Mouse (Mus musculus) ovary, postnatal 36 days (tissue): Measurements from ENCODE around the gene Ly6g6e.
"Not testable (repeated sequence)": the region's sequence is repeated elsewhere in the genome, so short reads cannot be mapped to it uniquely, and the experiment has no call there.

Experiments
- DNase-seq: peaks from one replicate; pipeline ENCODE4 v3.0.0; 2022; ENCODE audit warnings: low spot score, mixed read lengths

Ly6g6e gene

DNA sequence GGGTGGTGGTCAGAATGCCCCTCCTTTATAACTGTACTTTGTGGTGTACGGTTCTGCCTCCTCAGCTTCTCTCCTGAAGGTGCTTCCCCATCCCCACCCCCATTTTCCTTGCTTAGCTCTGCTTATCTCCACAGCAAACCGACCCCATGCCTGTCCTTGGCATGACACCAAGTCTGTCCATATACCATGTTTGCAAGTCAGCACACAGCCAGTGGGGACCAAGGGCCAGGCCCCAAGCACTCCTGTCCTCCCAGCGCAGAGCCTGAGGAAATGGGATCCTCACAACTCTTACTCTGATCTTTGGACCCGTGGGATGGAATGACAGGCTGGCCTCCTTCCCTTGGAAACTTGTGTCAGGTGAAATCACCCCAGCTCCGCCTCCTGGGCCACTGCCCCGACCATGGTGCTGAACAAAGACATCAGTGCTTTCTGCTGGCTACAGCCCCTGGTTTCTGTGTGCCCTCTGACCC, 26.6 kb downstream of the Ly6g6e start:
- no peak for DNase-seq

DNA sequence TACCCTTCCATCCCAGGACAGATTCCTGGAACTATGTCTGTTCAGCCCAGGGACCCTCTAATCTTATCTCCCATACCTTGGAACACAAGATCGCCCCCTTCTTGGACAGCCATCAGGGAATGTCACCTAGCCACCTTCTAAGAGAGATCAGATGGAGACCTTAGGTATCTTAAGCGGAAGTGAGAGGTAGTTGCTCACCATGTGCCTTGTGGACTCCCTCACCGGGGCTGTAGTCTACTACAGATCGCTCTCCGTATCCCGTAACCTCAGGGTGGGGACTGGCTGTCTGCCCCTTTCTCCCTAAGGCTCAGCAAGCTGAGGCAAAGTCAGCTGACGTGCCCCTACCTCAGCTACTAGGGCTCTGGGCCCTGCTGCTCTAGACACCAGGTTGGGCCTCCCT, 27.4 kb downstream of the Ly6g6e start:
- DNase-seq: no peak

GRCm38 (mm10) chr17:35104754-35105153, 28.1 kb downstream of the Ly6g6e start:
- no peak for DNase-seq

- peak; percentile 50 for DNase-seq
Measured at GRCm38 (mm10) chr17:35105740-35106389, 29.2 kb downstream of the Ly6g6e start.

DNA sequence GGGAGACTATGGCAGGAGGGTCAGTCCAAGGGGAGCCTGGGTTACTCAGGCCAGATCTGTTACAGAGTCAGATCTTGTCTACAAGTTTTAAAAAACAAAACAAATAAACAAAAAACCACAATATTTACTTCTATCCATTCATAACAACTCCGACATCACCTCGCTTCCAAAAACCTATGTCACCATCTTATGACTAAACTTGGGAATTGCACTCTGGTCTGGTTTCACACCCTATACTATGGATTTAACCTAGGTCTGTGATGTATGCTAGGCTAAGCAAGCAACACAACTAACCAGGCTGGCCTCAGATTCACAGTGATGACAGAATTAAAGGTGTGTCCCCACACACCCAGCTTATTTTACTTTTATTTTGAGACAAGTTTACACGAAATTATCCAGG, 29.8 kb downstream of the Ly6g6e start:
- no peak for DNase-seq

DNA sequence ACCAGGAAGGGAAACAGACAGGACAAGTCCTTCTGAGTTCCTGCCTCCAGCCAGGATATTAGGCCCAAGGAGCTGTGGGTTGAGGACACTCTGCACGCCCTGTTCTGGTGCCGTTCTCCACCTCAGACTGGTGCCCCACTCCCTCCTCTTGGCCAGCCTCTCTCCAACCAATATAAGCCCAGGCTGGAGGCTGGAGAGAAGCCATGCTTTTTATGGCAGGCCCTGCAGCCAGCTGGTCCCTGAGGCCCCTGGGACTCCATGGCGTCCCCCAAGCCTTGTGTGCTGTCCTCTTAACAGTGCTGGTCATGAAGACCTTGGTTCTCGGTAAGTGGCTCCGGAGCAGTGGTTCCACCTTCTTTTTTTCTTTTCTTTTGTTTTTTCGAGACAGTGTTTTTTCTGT, 31.4 kb downstream of the Ly6g6e start, which contains the start of gene Ly6g5c:
TSS of gene Ly6g5c (plus strand) at position 183 of the 400 bp plus-strand sequence.
- no peak for DNase-seq

GRCm38 (mm10) chr17:35111774-35112173, 35.1 kb downstream of the Ly6g6e start:
- no peak for DNase-seq

GRCm38 (mm10) chr17:35115046-35116019, 38.6 kb downstream of the Ly6g6e start, which contains the start of gene Ly6g5b:
Gene Ly6g5b, minus strand, starts transcription at chr17:35115428.
- no peak for DNase-seq

- DNase-seq: no peak
Measured at GRCm38 (mm10) chr17:35120745-35121142, 44.0 kb downstream of the Ly6g6e start.

DNA sequence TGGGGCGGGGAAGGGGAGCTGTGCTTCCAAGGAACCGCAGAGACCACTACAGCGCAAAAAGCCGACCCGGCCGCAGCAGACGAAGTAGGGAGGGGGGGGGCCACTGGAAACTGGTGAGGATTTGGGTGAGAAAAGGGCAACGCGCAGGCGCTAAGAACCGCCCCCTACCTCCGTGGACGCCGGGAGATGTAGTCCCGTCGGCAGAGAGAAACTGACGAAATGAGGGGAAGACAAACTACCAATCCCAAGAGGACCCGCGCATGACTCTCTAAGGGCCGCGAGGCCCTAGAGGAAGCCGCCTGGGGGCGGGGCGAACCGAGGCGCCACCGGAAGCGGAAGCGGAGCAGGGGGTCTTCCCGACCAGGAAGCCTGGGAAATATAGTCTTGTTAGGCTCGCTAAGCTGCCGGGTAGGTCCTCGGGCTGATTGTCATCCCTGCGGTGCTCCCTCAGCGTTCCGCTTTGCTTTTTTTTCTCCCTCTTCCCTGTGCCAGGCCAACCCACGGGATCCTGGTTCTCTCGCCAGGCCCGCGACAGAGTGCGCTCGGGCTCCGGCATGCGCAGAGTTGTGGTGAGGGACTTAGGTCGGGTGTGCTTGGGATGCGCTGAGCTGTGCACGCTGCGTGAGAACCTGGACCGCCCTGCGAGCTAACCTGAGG, 44.6 kb downstream of the Ly6g6e start, which contains the start of gene Gpank1:
TSS of gene Gpank1 (plus strand) at position 313 of the 657 bp plus-strand sequence.
- DNase-seq: peak; percentile 97

DNA sequence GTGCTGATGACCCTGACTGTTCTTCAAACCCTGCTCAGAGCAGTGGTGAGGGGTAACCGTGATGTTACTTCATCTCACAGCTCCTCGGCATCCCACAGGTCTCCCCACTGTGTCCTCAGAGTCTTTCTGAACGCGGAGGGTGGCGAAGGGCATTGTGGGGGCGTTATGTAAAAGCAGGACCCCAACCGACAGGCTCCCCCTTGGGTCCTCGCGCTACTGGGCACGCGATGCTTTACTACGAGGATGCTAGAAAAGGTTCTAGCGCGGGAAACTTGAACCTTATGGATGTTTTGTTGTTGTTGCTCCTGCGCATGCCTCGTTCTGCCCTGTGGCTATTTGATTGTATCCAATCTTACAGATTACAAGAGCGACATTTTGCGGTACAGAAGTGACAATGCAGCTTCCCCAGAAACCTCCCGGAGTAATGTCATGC, 45.2 kb downstream of the Ly6g6e start, which contains the start of gene Csnk2b:
TSS of gene Csnk2b (minus strand) at position 183 of the 433 bp plus-strand sequence.
- DNase-seq: no peak

GRCm38 (mm10) chr17:35123287-35123686, 46.6 kb downstream of the Ly6g6e start:
- DNase-seq: not testable (repeated sequence)

- not testable (repeated sequence) for DNase-seq
Measured at GRCm38 (mm10) chr17:35124261-35124896, 47.7 kb downstream of the Ly6g6e start.

- no peak for DNase-seq
Measured at GRCm38 (mm10) chr17:35125081-35125480, 48.4 kb downstream of the Ly6g6e start.

GRCm38 (mm10) chr17:35125578-35125977, 48.9 kb downstream of the Ly6g6e start:
- no peak for DNase-seq

- DNase-seq: peak; percentile 81
Measured at GRCm38 (mm10) chr17:35126206-35126611, 49.5 kb downstream of the Ly6g6e start, which contains the start of gene D17H6S53E. Gene D17H6S53E, plus strand, starts transcription at chr17:35126373.

- DNase-seq: no peak
Measured at GRCm38 (mm10) chr17:35127017-35127416, 50.3 kb downstream of the Ly6g6e start.
